Mouse (Mus musculus) urinary bladder, postnatal 0 days (tissue): ENCODE results near the gene Gapvd1. TPM values are rescaled to one million over a fixed set of nuclear protein-coding genes. Genes with fewer than 3 reads are reported as not detected.

Source experiments
- polyA plus RNA-seq: library from polyadenylated mRNA; unstranded; fragments of >200 nt; fragmentation: Nextera tagmentation; extraction: Ambion mirVana; gene quantifications from 2 replicates; pipeline ENCODE4 v1.2.1, GENCODE M21; 2015

Gene Gapvd1
- polyA plus RNA-seq: 43.5 and 52.2 TPM in 2 replicates

GRCm38 (mm10) chr2:34754551-34755358 lies at the start of gene Gapvd1:
Gapvd1 (minus strand) TSS chr2:34755232.

GRCm38 (mm10) chr2:34799357-34800256 lies 44.6 kb upstream of the Gapvd1 start, which contains the start of gene Rabepk:
Rabepk (minus strand) TSS chr2:34799912.

GRCm38 (mm10) chr2:34771368-34772226 lies 16.6 kb upstream of the Gapvd1 start, which contains the start of gene Hspa5:
Hspa5 (plus strand) TSS chr2:34771970.

Other genes starting within 250 kb of the Gapvd1 start
- 360 and 429 TPM in 2 replicates for gene Hspa5, start 16.7 kb upstream of the Gapvd1 start, polyA plus RNA-seq
- 22.1 and 22.5 TPM in 2 replicates for gene Rabepk, start 44.7 kb upstream of the Gapvd1 start, polyA plus RNA-seq
- 70.7 and 73.7 TPM in 2 replicates for gene Fbxw2, start 71.1 kb upstream of the Gapvd1 start, polyA plus RNA-seq
- not detected in 2 replicates for gene Gm34653, start 77.8 kb upstream of the Gapvd1 start, polyA plus RNA-seq
- 0.33 and 0.70 TPM in 2 replicates for gene Cutal, start 119.2 kb upstream of the Gapvd1 start, polyA plus RNA-seq
- 53.1 and 53.3 TPM in 2 replicates for gene Psmd5, start 119.7 kb upstream of the Gapvd1 start, polyA plus RNA-seq
- 2.3 and 4.1 TPM in 2 replicates for gene Phf19, start 158.8 kb upstream of the Gapvd1 start, polyA plus RNA-seq
- 0.76 and 1.2 TPM in 2 replicates for gene Traf1, start 206.5 kb upstream of the Gapvd1 start, polyA plus RNA-seq